Mouse (Mus musculus) forebrain, embryonic 14.5 days (tissue): Measurements from ENCODE around the gene Utrn. TPM values are rescaled to one million over a fixed set of nuclear protein-coding genes. Genes with fewer than 3 reads are reported as not detected.
A peak's percentile ranks its signal among the peaks of the same experiment; 100 is the strongest.
"Not testable (repeated sequence)": the region's sequence is repeated elsewhere in the genome, so short reads cannot be mapped to it uniquely, and the experiment has no call there.

ENCODE experiments used
- ATAC-seq: fragments of 200-750 bp; cut with Nextera tagmentation; 2 replicates; pipeline ENCODE4 v1.8.0; 2017; ENCODE audit warnings: mild to moderate bottlenecking, moderate library complexity
- DNase-seq: peaks from one replicate; pipeline ENCODE4 v3.0.0-alpha.2; 2015; ENCODE audit warnings: low spot score
- H3K27ac ChIP-seq: fragments of 300-500 bp; sonication (generic); 2 replicates; pipeline ENCODE4 v1.5.1; 2014; ENCODE audit warnings: low read depth, mild to moderate bottlenecking, control low read depth, low read length, moderate library complexity
- H3K27me3 ChIP-seq: fragments of 300-500 bp; sonication (generic); replicated peaks from 2 replicates; pipeline ENCODE4 v1.6.1; 2014; ENCODE audit warnings: low read length, control low read depth, mixed read lengths; ENCODE audit not compliant: control insufficient read depth, insufficient read depth
- H3K36me3 ChIP-seq: fragments of 300-500 bp; sonication (generic); 2 replicates; pipeline ENCODE4 v1.6.1; 2014; ENCODE audit warnings: low read length, control low read depth; ENCODE audit not compliant: control insufficient read depth, insufficient read depth
- H3K4me1 ChIP-seq: fragments of 300-500 bp; sonication (generic); 2 replicates; pipeline ENCODE4 v1.6.1; 2014; ENCODE audit warnings: antibody characterized with exemption, low read length, control low read depth; ENCODE audit not compliant: control insufficient read depth, insufficient read depth
- H3K4me2 ChIP-seq: fragments of 300-500 bp; sonication (generic); 2 replicates; pipeline ENCODE4 v1.6.1; 2014; ENCODE audit warnings: mild to moderate bottlenecking, control low read depth, low read length
- H3K4me3 ChIP-seq: fragments of 300-500 bp; sonication (generic); 2 replicates; pipeline ENCODE4 v1.5.1; 2014; ENCODE audit warnings: low read depth, low read length, control low read depth
- H3K9ac ChIP-seq: fragments of 300-500 bp; sonication (generic); 2 replicates; pipeline ENCODE4 v1.6.1; 2014; ENCODE audit warnings: mild to moderate bottlenecking, low read length, control low read depth, moderate library complexity
- H3K9me3 ChIP-seq: fragments of 300-500 bp; sonication (generic); replicated peaks from 2 replicates; pipeline ENCODE4 v1.6.1; 2016; ENCODE audit warnings: low read length, control low read depth, mixed read lengths; ENCODE audit not compliant: control insufficient read depth
- WGBS: fragments of 180-500 bp; shearing (Covaris S2); extraction: QIAGEN DNeasy Blood & Tissue Kit; methylation state at CpG from one replicate; pipeline ENCODE4 v1.1.7; 2014; 5-methylcytosine and 5-hydroxymethylcytosine counted together
- polyA plus RNA-seq: library from polyadenylated mRNA; unstranded; fragments of >200 nt; fragmentation: Nextera tagmentation; extraction: Ambion mirVana; gene quantifications from 2 replicates; pipeline ENCODE4 v1.2.1, GENCODE M21; 2014

Gene Utrn
- polyA plus RNA-seq, 1 experiment from 2014 or later = 7.2 TPM

GRCm38 (mm10) chr10:12615723-12616122 lies 253.4 kb downstream of the Utrn start:
- H3K36me3 ChIP-seq = no peaks in the 10 kb centered on the region
- DNase-seq (peak; percentile 49), ATAC-seq (no peak)
- 67% methylated on average over 3 of the region's 3 CpGs for WGBS
- H3K9ac ChIP-seq = no peak overlapping the region
- no peak overlapping the region for H3K4me2 ChIP-seq
- no peak overlapping the region for H3K27ac ChIP-seq
- H3K4me3 ChIP-seq = no peak overlapping the region
- H3K9me3 ChIP-seq = no peaks in the 10 kb centered on the region
- H3K27me3 ChIP-seq = no peaks in the 10 kb centered on the region
- H3K4me1 ChIP-seq = no peaks in the 10 kb centered on the region

- Histone ChIP-seq H3K27me3 (no peaks in the 10 kb centered on the region), H3K4me3 (peak overlapping the region; percentile 39), H3K9ac (peak overlapping the region; percentile 71), H3K4me1 (no peaks in the 10 kb centered on the region), H3K9me3 (no peaks in the 10 kb centered on the region), H3K4me2 (peak overlapping the region; percentile 75), H3K27ac (no peak overlapping the region), H3K36me3 (no peaks in the 10 kb centered on the region)
- 2% methylated on average over 22 of the region's 22 CpGs for WGBS
- ATAC-seq = peak; percentile 56
- DNase-seq = peak; percentile 66
These were observed 254.5 kb downstream of the Utrn start for GRCm38 (mm10) chr10:12614465-12615199.

GRCm38 (mm10) chr10:12612235-12612863 lies 256.8 kb downstream of the Utrn start:
- Histone ChIP-seq H3K9ac (no peak overlapping the region), H3K9me3 (no peaks in the 10 kb centered on the region), H3K36me3 (no peaks in the 10 kb centered on the region), H3K27ac (no peak overlapping the region), H3K4me3 (no peak overlapping the region), H3K4me1 (no peaks in the 10 kb centered on the region), H3K27me3 (no peaks in the 10 kb centered on the region), H3K4me2 (no peak overlapping the region)
- peak; percentile 82 for DNase-seq
- ATAC-seq = peak; percentile 88
- 21% methylated on average over 4 of the region's 4 CpGs for WGBS

GRCm38 (mm10) chr10:12609896-12610295 lies 259.3 kb downstream of the Utrn start:
- no peak overlapping the region for H3K27ac ChIP-seq
- H3K27me3 ChIP-seq = no peaks in the 10 kb centered on the region
- H3K9me3 ChIP-seq = no peaks in the 10 kb centered on the region
- no peak overlapping the region for H3K9ac ChIP-seq
- no peak overlapping the region for H3K4me2 ChIP-seq
- no peak overlapping the region for H3K4me3 ChIP-seq
- DNase-seq (no peak), ATAC-seq (no peak)
- H3K4me1 ChIP-seq = no peaks in the 10 kb centered on the region
- WGBS = 79% methylated on average over 7 of the region's 7 CpGs
- no peaks in the 10 kb centered on the region for H3K36me3 ChIP-seq

- Histone ChIP-seq H3K9ac (no peak overlapping the region), H3K4me3 (no peak overlapping the region), H3K27me3 (no peaks in the 10 kb centered on the region), H3K4me1 (no peaks in the 10 kb centered on the region), H3K36me3 (no peaks in the 10 kb centered on the region), H3K27ac (no peak overlapping the region), H3K4me2 (no peak overlapping the region), H3K9me3 (no peaks in the 10 kb centered on the region)
- ATAC-seq = no peak
- DNase-seq = no peak
These were observed 260.5 kb downstream of the Utrn start for GRCm38 (mm10) chr10:12608634-12609033.

- not testable (repeated sequence) for ATAC-seq, H3K4me1 ChIP-seq, H3K9ac ChIP-seq, H3K27me3 ChIP-seq, H3K4me2 ChIP-seq, DNase-seq, H3K27ac ChIP-seq, H3K9me3 ChIP-seq, H3K4me3 ChIP-seq, H3K36me3 ChIP-seq
- 95% methylated on average over 6 of the region's 6 CpGs for WGBS
These were observed 262.0 kb downstream of the Utrn start for GRCm38 (mm10) chr10:12607180-12607579.

GRCm38 (mm10) chr10:12595379-12595778 lies 273.8 kb downstream of the Utrn start:
- Histone ChIP-seq H3K4me1 (no peaks in the 10 kb centered on the region), H3K4me3 (no peak overlapping the region), H3K27ac (no peak overlapping the region), H3K4me2 (no peak overlapping the region), H3K36me3 (no peaks in the 10 kb centered on the region), H3K27me3 (no peaks in the 10 kb centered on the region), H3K9ac (no peak overlapping the region), H3K9me3 (no peaks in the 10 kb centered on the region)
- ATAC-seq (no peak), DNase-seq (no peak)
- 5% methylated on average over 2 of the region's 2 CpGs for WGBS

GRCm38 (mm10) chr10:12594958-12595357 lies 274.2 kb downstream of the Utrn start:
- Histone ChIP-seq H3K27ac (no peak overlapping the region), H3K9me3 (no peaks in the 10 kb centered on the region), H3K27me3 (no peaks in the 10 kb centered on the region), H3K9ac (no peak overlapping the region), H3K4me2 (no peak overlapping the region), H3K36me3 (no peaks in the 10 kb centered on the region), H3K4me1 (no peaks in the 10 kb centered on the region), H3K4me3 (no peak overlapping the region)
- DNase-seq (no peak), ATAC-seq (no peak)
- WGBS = 87% methylated on average over 8 of the region's 8 CpGs

- no peak overlapping the region for H3K4me2 ChIP-seq
- H3K4me1 ChIP-seq = no peaks in the 10 kb centered on the region
- no peaks in the 10 kb centered on the region for H3K9me3 ChIP-seq
- H3K27ac ChIP-seq = no peak overlapping the region
- DNase-seq (no peak), ATAC-seq (no peak)
- no peak overlapping the region for H3K9ac ChIP-seq
- no peaks in the 10 kb centered on the region for H3K27me3 ChIP-seq
- no peak overlapping the region for H3K4me3 ChIP-seq
- no peaks in the 10 kb centered on the region for H3K36me3 ChIP-seq
These were observed 276.1 kb downstream of the Utrn start for GRCm38 (mm10) chr10:12593071-12593470.
